Mouse (Mus musculus) lung, adult 2 months (tissue): ENCODE data around the gene Rab21.

ENCODE experiments used
- CTCF ChIP-seq: fragments of 200-500 bp; IDR thresholded peaks from 2 replicates; pipeline ENCODE4 v1.5.1; 2011; ENCODE audit warnings: mild to moderate bottlenecking, low read length, control low read depth; ENCODE audit not compliant: insufficient read depth
- POLR2A ChIP-seq: fragments of 200-500 bp; IDR thresholded peaks from 2 replicates; pipeline ENCODE4 v1.6.1; 2011; ENCODE audit warnings: low read depth, mild to moderate bottlenecking, control low read depth, low read length, borderline replicate concordance; ENCODE audit errors: extremely low read depth

DNA sequence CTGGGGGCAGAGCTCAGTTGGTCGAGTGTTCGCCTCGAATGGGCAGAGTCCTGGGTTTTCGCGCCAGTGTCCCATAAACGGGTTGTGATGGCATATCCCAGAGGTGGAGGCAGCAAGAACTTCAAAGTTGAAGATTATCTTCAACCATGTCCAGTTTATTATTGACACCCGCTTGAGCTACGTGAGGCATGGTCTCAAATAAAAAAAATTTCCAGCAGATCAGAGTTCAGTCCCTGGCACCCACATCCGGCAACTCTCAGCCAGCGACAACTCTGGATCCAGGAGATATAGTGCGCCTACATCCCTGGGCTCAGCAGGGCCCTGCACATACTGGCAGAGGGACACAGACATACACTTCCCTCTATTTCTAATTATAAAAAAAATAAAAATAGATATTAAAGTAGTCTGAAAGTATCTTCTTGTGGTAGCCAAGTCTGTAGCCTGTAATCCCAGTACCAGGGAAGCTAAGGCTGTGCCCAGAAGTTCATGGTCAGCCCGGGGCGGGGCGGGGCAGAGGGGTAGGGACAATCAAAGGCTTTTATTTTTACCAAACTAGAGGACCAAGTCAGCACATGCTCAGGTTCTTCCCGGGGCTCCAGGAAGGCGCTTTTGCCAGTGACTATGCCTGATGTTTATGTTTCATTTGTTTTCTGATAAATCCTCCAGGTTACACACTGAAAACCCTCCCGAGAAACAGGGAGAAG lies 43.0 kb upstream of the Rab21 start:
- TF ChIP-seq CTCF: no peak
- TF ChIP-seq POLR2A: no peak
